Mouse (Mus musculus): ENCODE measurements around the gene Mgll. TPM values are rescaled to one million over a fixed set of nuclear protein-coding genes. Genes with fewer than 3 reads are reported as not detected.

The Mgll gene
- polyA plus RNA-seq, 1 experiment from 2014 or later = 43.6 TPM

- H3K4me2 ChIP-seq (ENCODE audit: low read length) = no peak overlapping the region
- no peak overlapping the region for H3K9ac ChIP-seq (ENCODE audit: low read depth, low read length)
- no peak overlapping the region for H3K27ac ChIP-seq
- TF ChIP-seq CTCF (IDR thresholded peaks at IDR 0.05; ENCODE audit: low read depth) = no peak
- DNase-seq (ENCODE audit: low spot score) (no peak), ATAC-seq (replicated peaks; ENCODE audit: low FRiP score, low read depth) (no peak)
- WGBS = 90% methylated on average over 3 of the region's 3 CpGs
- no peak overlapping the region for H3K4me3 ChIP-seq (replicated peaks; ENCODE audit: low read depth, low read length)
- H3K36me3 ChIP-seq (ENCODE audit: insufficient read depth, low read length) = no peaks in the 10 kb centered on the region
- H3K27me3 ChIP-seq (ENCODE audit: insufficient read depth, low read length) = no peaks in the 10 kb centered on the region
- no peaks in the 10 kb centered on the region for H3K9me3 ChIP-seq (replicated peaks; ENCODE audit: low read length)
- peaks cover 9% of the 10 kb centered on the region; the same call in 1 of the 2 replicates for H3K4me1 ChIP-seq (replicated peaks; ENCODE audit: insufficient read depth, low read length)
These were observed 39.4 kb downstream of the Mgll start for GRCm38 (mm10) chr6:88763518-88764077.

DNA sequence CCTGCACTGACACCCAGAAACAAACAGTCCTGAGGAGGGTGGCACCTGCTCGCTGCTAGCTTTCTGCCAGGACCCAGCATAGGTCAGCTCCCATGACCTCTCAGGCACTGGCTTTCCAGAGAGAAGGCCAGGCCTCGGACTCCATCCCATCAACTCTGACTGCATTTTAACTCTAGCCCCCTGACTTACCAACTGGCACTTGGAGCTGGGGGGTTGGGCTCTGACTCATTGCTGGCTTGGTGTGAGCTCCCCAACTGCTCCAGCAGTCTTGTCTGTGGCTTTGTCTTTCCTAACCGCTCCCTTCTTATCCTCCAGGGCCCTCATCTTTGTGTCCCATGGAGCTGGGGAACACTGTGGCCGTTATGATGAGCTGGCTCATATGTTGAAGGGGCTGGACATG, 40.1 kb downstream of the Mgll start:
- DNase-seq (ENCODE audit: low spot score) (no peak), ATAC-seq (replicated peaks; ENCODE audit: low FRiP score, low read depth) (no peak)
- Histone ChIP-seq H3K4me3 (replicated peaks; ENCODE audit: low read depth, low read length) (no peak overlapping the region), H3K4me2 (ENCODE audit: low read length) (no peak overlapping the region), H3K4me1 (replicated peaks; ENCODE audit: insufficient read depth, low read length) (peaks cover 9% of the 10 kb centered on the region; the same call in 1 of the 2 replicates), H3K27me3 (ENCODE audit: insufficient read depth, low read length) (no peaks in the 10 kb centered on the region), H3K36me3 (ENCODE audit: insufficient read depth, low read length) (no peaks in the 10 kb centered on the region), H3K27ac (no peak overlapping the region), H3K9me3 (replicated peaks; ENCODE audit: low read length) (no peaks in the 10 kb centered on the region), H3K9ac (ENCODE audit: low read depth, low read length) (no peak overlapping the region)
- TF ChIP-seq CTCF (IDR thresholded peaks at IDR 0.05; ENCODE audit: low read depth) = no peak
- 70% methylated on average over 4 of the region's 4 CpGs for WGBS

DNA sequence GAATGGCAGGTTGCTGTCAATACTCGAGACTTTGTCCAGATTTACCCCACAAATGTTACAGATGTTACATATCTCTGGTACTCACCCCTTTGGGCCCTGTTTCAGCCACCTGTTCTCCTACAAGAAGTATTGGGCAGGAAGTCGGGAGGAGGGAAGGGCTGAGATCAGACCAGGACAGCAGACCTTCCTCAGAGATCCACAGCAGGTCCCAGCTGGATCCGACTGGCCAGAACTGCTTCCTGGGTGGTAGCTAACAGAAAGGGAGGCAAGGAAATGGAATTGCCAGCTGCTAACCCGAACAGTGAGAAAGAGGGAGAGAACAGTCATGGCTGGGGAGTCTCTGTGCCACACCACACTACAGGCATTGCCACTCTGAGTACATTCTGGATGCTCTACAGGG, 43.5 kb downstream of the Mgll start:
- Histone ChIP-seq H3K9ac (ENCODE audit: low read depth, low read length) (no peak overlapping the region), H3K27me3 (ENCODE audit: insufficient read depth, low read length) (no peaks in the 10 kb centered on the region), H3K4me1 (replicated peaks; ENCODE audit: insufficient read depth, low read length) (no peaks in the 10 kb centered on the region), H3K4me2 (ENCODE audit: low read length) (no peak overlapping the region), H3K9me3 (replicated peaks; ENCODE audit: low read length) (no peaks in the 10 kb centered on the region), H3K36me3 (ENCODE audit: insufficient read depth, low read length) (no peaks in the 10 kb centered on the region), H3K27ac (no peak overlapping the region), H3K4me3 (replicated peaks; ENCODE audit: low read depth, low read length) (no peak overlapping the region)
- ATAC-seq (replicated peaks; ENCODE audit: low FRiP score, low read depth) = no peak
- no peak for DNase-seq (ENCODE audit: low spot score)
- no peak for TF ChIP-seq CTCF (IDR thresholded peaks at IDR 0.05; ENCODE audit: low read depth)
- 59% methylated on average over 4 of the region's 4 CpGs for WGBS

- 79% methylated on average over 6 of the region's 6 CpGs for WGBS
- ATAC-seq (replicated peaks; ENCODE audit: low FRiP score, low read depth) (no peak), DNase-seq (ENCODE audit: low spot score) (no peak)
- Histone ChIP-seq H3K4me3 (replicated peaks; ENCODE audit: low read depth, low read length) (no peak overlapping the region), H3K9ac (ENCODE audit: low read depth, low read length) (no peak overlapping the region), H3K27me3 (ENCODE audit: insufficient read depth, low read length) (no peaks in the 10 kb centered on the region), H3K9me3 (replicated peaks; ENCODE audit: low read length) (no peaks in the 10 kb centered on the region), H3K4me2 (ENCODE audit: low read length) (no peak overlapping the region), H3K4me1 (replicated peaks; ENCODE audit: insufficient read depth, low read length) (peaks cover 4% of the 10 kb centered on the region; the same call in 1 of the 2 replicates), H3K36me3 (ENCODE audit: insufficient read depth, low read length) (no peaks in the 10 kb centered on the region), H3K27ac (no peak overlapping the region)
- TF ChIP-seq CTCF (IDR thresholded peaks at IDR 0.05; ENCODE audit: low read depth) = no peak
These were observed 45.5 kb downstream of the Mgll start for GRCm38 (mm10) chr6:88769723-88770122.

GRCm38 (mm10) chr6:88770300-88770904, 46.2 kb downstream of the Mgll start:
- H3K9ac ChIP-seq (ENCODE audit: low read depth, low read length) = no peak overlapping the region
- no peak for TF ChIP-seq CTCF (IDR thresholded peaks at IDR 0.05; ENCODE audit: low read depth)
- 79% methylated on average over 17 of the region's 17 CpGs for WGBS
- H3K36me3 ChIP-seq (ENCODE audit: insufficient read depth, low read length) = no peaks in the 10 kb centered on the region
- DNase-seq (ENCODE audit: low spot score) = no peak
- H3K27ac ChIP-seq = no peak overlapping the region
- H3K4me3 ChIP-seq (replicated peaks; ENCODE audit: low read depth, low read length) = no peak overlapping the region
- no peak for ATAC-seq (replicated peaks; ENCODE audit: low FRiP score, low read depth)
- H3K9me3 ChIP-seq (replicated peaks; ENCODE audit: low read length) = no peaks in the 10 kb centered on the region
- H3K4me1 ChIP-seq (replicated peaks; ENCODE audit: insufficient read depth, low read length) = peaks cover 4% of the 10 kb centered on the region; the same call in 1 of the 2 replicates
- no peaks in the 10 kb centered on the region for H3K27me3 ChIP-seq (ENCODE audit: insufficient read depth, low read length)
- H3K4me2 ChIP-seq (ENCODE audit: low read length) = no peak overlapping the region

DNA sequence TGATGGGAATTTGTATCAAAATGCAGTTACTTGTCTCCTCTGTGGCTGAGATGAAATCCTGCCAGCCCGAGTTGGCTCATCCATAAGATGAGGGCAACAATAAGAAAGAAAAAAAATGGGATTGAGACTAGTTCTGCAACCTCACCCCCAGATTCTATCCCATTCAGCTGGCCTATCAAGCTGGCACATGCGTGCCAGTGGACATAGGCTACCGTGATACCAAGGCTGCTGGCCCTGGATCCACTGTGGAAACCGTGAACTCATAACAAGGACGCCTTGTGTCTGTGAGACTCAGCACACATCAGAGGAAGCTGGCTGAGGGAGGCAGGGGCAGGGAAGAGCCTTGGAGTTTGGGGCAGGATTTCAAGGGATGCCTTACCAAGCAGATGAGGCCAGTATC, 46.8 kb downstream of the Mgll start:
- Histone ChIP-seq H3K9ac (ENCODE audit: low read depth, low read length) (no peak overlapping the region), H3K4me1 (replicated peaks; ENCODE audit: insufficient read depth, low read length) (peaks cover 4% of the 10 kb centered on the region; the same call in 1 of the 2 replicates), H3K27me3 (ENCODE audit: insufficient read depth, low read length) (no peaks in the 10 kb centered on the region), H3K4me3 (replicated peaks; ENCODE audit: low read depth, low read length) (no peak overlapping the region), H3K36me3 (ENCODE audit: insufficient read depth, low read length) (no peaks in the 10 kb centered on the region), H3K9me3 (replicated peaks; ENCODE audit: low read length) (no peaks in the 10 kb centered on the region), H3K4me2 (ENCODE audit: low read length) (no peak overlapping the region), H3K27ac (no peak overlapping the region)
- TF ChIP-seq CTCF (IDR thresholded peaks at IDR 0.05; ENCODE audit: low read depth) = no peak
- ATAC-seq (replicated peaks; ENCODE audit: low FRiP score, low read depth) = no peak
- no peak for DNase-seq (ENCODE audit: low spot score)
- 92% methylated on average over 5 of the region's 5 CpGs for WGBS
